Mouse (Mus musculus) adipose tissue, adult 10 weeks (tissue): ENCODE data around the gene Tmem219. TPM values are rescaled to one million over a fixed set of nuclear protein-coding genes. Genes with fewer than 3 reads are reported as not detected.

ENCODE experiments used
- polyA plus RNA-seq: library from polyadenylated mRNA; stranded (reverse); fragments of 350-450 nt; fragmentation: Illumina TruSeq; extraction: RNeasy Lipid Tissue Mini Kit (QIAGEN cat#74804); gene quantifications from one replicate; pipeline ENCODE4 v1.2.3, GENCODE M21; 2014; ENCODE audit warnings: low read depth, low replicate concordance

The Tmem219 gene
- polyA plus RNA-seq = 58.2 TPM

GRCm38 (mm10) chr7:126922624-126923060 lies at the start of gene Tmem219:
Gene Tmem219, minus strand, starts transcription at chr7:126922917.

GRCm38 (mm10) chr7:126949793-126950646 lies 27.3 kb upstream of the Tmem219 start, which contains the start of gene Sez6l2:
Gene Sez6l2, plus strand, starts transcription at chr7:126950563.

DNA sequence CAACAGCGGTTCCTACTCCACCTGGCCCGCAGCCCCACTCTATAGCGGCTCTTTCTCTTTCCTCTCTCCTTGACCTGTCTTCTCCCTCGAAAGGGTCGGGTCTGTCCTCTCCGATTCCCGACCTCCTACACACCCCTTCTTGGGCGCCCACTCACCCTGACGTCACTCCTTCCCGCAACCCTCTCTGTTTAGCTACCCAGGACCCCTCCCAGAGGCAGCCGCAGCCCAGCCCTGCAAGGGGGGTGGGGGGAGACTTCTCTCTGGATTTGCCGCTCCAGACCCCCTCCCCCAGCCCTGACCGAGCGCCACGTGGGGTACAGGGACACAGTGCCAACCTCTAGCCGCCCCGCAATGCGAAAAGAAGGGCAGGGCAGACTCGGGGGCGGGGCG lies 26.7 kb upstream of the Tmem219 start, which contains the start of gene Asphd1:
Gene Asphd1, minus strand, starts transcription at position 180 of the 390 bp plus-strand sequence.

DNA sequence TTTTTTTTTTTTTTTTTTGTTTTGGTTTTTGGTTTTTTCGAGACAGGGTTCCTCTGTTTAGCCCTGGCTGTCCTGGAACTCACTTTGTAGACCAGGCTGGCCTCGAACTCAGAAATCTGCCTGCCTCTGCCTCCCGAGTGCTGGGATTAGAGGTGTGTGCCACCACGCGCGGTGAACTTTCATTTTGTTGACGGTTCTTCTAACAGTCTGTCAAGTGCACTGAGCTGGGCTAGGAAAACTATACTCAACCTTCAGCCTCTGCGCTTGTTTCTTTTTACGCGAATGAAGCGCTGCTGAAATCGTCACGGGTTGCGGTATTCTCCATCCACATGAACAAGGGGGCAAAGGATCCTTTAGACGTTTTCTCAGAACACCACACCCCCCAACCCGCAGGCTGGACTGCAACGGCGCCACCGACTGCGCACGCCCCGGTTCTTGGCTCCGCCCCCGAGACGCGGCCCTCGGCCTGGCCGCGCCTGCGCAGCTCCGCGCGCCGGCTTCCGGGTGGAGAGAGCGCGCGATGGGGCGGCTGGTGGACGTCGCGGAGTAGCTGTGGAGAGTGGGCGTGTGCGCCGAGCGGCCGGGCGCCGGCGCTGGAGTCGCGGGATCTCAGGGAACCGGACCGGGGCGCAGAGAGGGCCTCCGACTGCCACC lies 5.8 kb upstream of the Tmem219 start, which contains the start of gene Kctd13:
Gene Kctd13, plus strand, starts transcription at position 496 of the 654 bp plus-strand sequence.

DNA sequence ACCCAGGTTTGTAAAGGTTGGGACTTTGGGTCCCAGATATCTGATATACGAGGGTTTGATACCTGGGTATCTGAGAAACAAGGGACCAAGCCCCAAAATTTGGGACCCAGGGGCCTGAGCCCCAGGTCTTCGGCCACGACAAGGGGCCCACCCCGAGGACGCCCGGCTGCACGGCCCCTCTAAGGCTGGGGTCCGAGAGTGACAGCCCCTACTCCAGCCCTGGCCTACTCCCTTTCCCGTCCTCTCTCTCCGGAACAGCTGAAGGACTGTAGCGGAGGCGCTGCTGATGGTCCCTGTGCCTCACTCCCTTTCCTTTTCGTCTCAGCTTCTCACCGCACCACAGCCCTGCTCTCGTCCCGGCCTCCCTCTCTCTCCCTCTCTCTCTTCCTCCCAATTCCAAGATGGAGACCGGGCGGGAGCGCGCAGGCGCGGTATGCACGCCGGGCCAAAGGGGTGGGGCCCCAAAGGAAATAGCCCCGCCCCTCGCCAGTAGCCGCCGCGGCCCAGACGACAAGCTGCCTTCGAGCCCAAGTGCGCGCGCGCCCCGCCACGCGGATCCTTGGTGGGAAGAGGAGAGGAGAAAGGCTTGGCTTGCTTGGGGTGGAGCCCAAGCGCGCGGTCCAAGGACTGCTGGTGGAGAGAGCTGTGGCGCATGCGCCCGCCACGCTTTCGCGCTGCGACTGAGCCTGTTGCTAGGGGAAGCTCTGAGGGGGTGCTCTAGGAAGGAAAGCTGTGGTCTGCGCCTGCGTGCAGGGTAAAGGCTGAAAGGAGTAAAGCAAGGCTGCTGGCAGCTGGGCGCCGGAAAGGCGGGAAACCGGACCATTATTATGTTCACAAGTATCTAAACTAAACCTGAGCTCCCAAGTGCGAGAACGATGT lies 38.2 kb downstream of the Tmem219 start, which contains the start of gene Taok2:
Gene Taok2, minus strand, starts transcription at position 418 of the 879 bp plus-strand sequence.

GRCm38 (mm10) chr7:126862147-126862784 lies 60.5 kb downstream of the Tmem219 start, which contains the start of gene Ino80e:
Gene Ino80e, minus strand, starts transcription at chr7:126862377.

GRCm38 (mm10) chr7:126861429-126862130 lies 61.1 kb downstream of the Tmem219 start, which contains the start of gene Hirip3:
Gene Hirip3, plus strand, starts transcription at chr7:126861972.

DNA sequence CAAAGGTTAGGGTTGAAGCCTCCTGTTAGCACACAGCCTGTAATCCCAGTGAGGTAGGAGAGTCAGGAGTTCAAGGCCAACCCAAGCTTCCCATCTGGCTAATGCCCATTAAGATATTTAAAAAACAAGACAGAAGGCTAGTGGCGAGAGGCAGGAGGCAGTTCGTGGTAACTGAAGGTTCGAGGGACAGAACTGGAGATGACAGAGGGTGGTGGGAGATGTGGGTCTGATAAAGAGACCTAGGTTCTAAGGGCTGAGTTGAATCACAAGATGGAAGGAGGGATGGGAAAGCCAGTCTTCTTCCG lies 75.6 kb downstream of the Tmem219 start, which contains the start of gene Doc2a:
Gene Doc2a, plus strand, starts transcription at position 301 of the 305 bp plus-strand sequence.

Other genes with a start within 250 kb of the Tmem219 start
- gene Sult1a1, start 246.5 kb downstream of the Tmem219 start, polyA plus RNA-seq = 157 TPM
- 28.1 TPM for gene Bola2, start 227.5 kb downstream of the Tmem219 start, polyA plus RNA-seq
- 15.2 TPM for gene Slx1b, start 227.1 kb downstream of the Tmem219 start, polyA plus RNA-seq
- 29.4 TPM for gene Coro1a, start 215.1 kb downstream of the Tmem219 start, polyA plus RNA-seq
- 92.1 TPM for gene Mapk3, start 163.3 kb downstream of the Tmem219 start, polyA plus RNA-seq
- gene Gdpd3, start 156.6 kb downstream of the Tmem219 start, polyA plus RNA-seq = 3.7 TPM
- gene Ypel3, start 146.0 kb downstream of the Tmem219 start, polyA plus RNA-seq = 135 TPM
- gene Tbx6, start 141.4 kb downstream of the Tmem219 start, polyA plus RNA-seq = 1.4 TPM
- gene Ppp4c, start 130.4 kb downstream of the Tmem219 start, polyA plus RNA-seq = 76.2 TPM
- 5.7 TPM for gene Fam57b, start 125.2 kb downstream of the Tmem219 start, polyA plus RNA-seq
- gene 4930451I11Rik, start 91.3 kb downstream of the Tmem219 start, polyA plus RNA-seq = 1.2 TPM
- gene Doc2a, start 75.5 kb downstream of the Tmem219 start, polyA plus RNA-seq = not detected
- 20.1 TPM for gene Hirip3, start 60.9 kb downstream of the Tmem219 start, polyA plus RNA-seq
- gene Ino80e, start 60.5 kb downstream of the Tmem219 start, polyA plus RNA-seq = 32.6 TPM
- 53.1 TPM for gene Taok2, start 38.2 kb downstream of the Tmem219 start, polyA plus RNA-seq
- gene Kctd13, start 6.0 kb upstream of the Tmem219 start, polyA plus RNA-seq = 12.5 TPM
- gene Asphd1, start 26.7 kb upstream of the Tmem219 start, polyA plus RNA-seq = 0.30 TPM
- gene Sez6l2, start 27.6 kb upstream of the Tmem219 start, polyA plus RNA-seq = 1.5 TPM
- 96.0 TPM for gene Cdipt, start 53.0 kb upstream of the Tmem219 start, polyA plus RNA-seq
- 29.3 TPM for gene Cdiptos, start 53.2 kb upstream of the Tmem219 start, polyA plus RNA-seq
- 50.9 TPM for gene Mvp, start 91.7 kb upstream of the Tmem219 start, polyA plus RNA-seq
- 1.6 TPM for gene Pagr1b, start 93.6 kb upstream of the Tmem219 start, polyA plus RNA-seq
- not detected for gene Pagr1a, start 94.4 kb upstream of the Tmem219 start, polyA plus RNA-seq
- 26.3 TPM for gene Gm42742, start 98.2 kb upstream of the Tmem219 start, polyA plus RNA-seq
- 2.7 TPM for gene Prrt2, start 98.3 kb upstream of the Tmem219 start, polyA plus RNA-seq
- 78.3 TPM for gene Maz, start 104.1 kb upstream of the Tmem219 start, polyA plus RNA-seq
- gene Kif22, start 119.6 kb upstream of the Tmem219 start, polyA plus RNA-seq = 3.2 TPM
- 1.4 TPM for gene Zg16, start 164.4 kb upstream of the Tmem219 start, polyA plus RNA-seq
- gene AI467606, start 168.4 kb upstream of the Tmem219 start, polyA plus RNA-seq = 12.4 TPM
- gene Qprt, start 199.3 kb upstream of the Tmem219 start, polyA plus RNA-seq = 1.2 TPM
- gene Spn, start 214.9 kb upstream of the Tmem219 start, polyA plus RNA-seq = 1.4 TPM